Mouse (Mus musculus): ENCODE measurements around the gene Cbx5. TPM values are rescaled to one million over a fixed set of nuclear protein-coding genes. Genes with fewer than 3 reads are reported as not detected.

Cbx5 gene
- polyA plus RNA-seq, 1 experiment: 26.9 TPM

- TF ChIP-seq CTCF (conservative IDR thresholded peaks at IDR 0.05; ENCODE audit: insufficient read depth, insufficient read length, low read depth, low read length): no peak
- no peak for TF ChIP-seq POLR2A (IDR thresholded peaks at IDR 0.05; ENCODE audit: low read depth, low read length)
- no peak overlapping the region for H3K27ac ChIP-seq (ENCODE audit: insufficient read depth, low read depth, low read length)
- WGBS: 85% methylated on average over 2 of the region's 2 CpGs
- H3K4me3 ChIP-seq (ENCODE audit: insufficient read depth, low read depth, low read length): no peak overlapping the region
- DNase-seq: no peak
- H3K4me1 ChIP-seq (ENCODE audit: control insufficient read depth, insufficient read depth, low read length): peaks cover 24% of the 10 kb centered on the region
- H3K27me3 ChIP-seq (replicated peaks; ENCODE audit: control insufficient read depth, insufficient read depth, low read length): no peaks in the 10 kb centered on the region
- no peaks in the 10 kb centered on the region for H3K36me3 ChIP-seq (ENCODE audit: control insufficient read depth, insufficient read depth, low read length)
Measured at GRCm38 (mm10) chr15:103224161-103224560, 15.5 kb downstream of the Cbx5 start.

- WGBS: 69% methylated on average over 1 of the region's 1 CpGs
- Histone ChIP-seq H3K4me3 (ENCODE audit: insufficient read depth, low read depth, low read length) (no peak overlapping the region), H3K27ac (ENCODE audit: insufficient read depth, low read depth, low read length) (no peak overlapping the region), H3K36me3 (ENCODE audit: control insufficient read depth, insufficient read depth, low read length) (no peaks in the 10 kb centered on the region), H3K4me1 (ENCODE audit: control insufficient read depth, insufficient read depth, low read length) (peaks cover 8% of the 10 kb centered on the region; the same call in 1 of the 2 replicates), H3K27me3 (replicated peaks; ENCODE audit: control insufficient read depth, insufficient read depth, low read length) (no peaks in the 10 kb centered on the region)
- DNase-seq: no peak
- TF ChIP-seq CTCF (conservative IDR thresholded peaks at IDR 0.05; ENCODE audit: insufficient read depth, insufficient read length, low read depth, low read length) (no peak), POLR2A (IDR thresholded peaks at IDR 0.05; ENCODE audit: low read depth, low read length) (no peak)
Measured at GRCm38 (mm10) chr15:103221386-103221785, 18.2 kb downstream of the Cbx5 start.

GRCm38 (mm10) chr15:103220785-103221184 lies 18.8 kb downstream of the Cbx5 start:
- H3K4me1 ChIP-seq (ENCODE audit: control insufficient read depth, insufficient read depth, low read length): peaks cover 11% of the 10 kb centered on the region; the same call in 1 of the 2 replicates
- peak; percentile 29 for DNase-seq
- H3K4me3 ChIP-seq (ENCODE audit: insufficient read depth, low read depth, low read length): no peak overlapping the region
- 13% methylated on average over 3 of the region's 3 CpGs for WGBS
- H3K27me3 ChIP-seq (replicated peaks; ENCODE audit: control insufficient read depth, insufficient read depth, low read length): no peaks in the 10 kb centered on the region
- TF ChIP-seq CTCF (conservative IDR thresholded peaks at IDR 0.05; ENCODE audit: insufficient read depth, insufficient read length, low read depth, low read length): no peak
- no peak for TF ChIP-seq POLR2A (IDR thresholded peaks at IDR 0.05; ENCODE audit: low read depth, low read length)
- H3K27ac ChIP-seq (ENCODE audit: insufficient read depth, low read depth, low read length): peak overlapping the region; percentile 73
- H3K36me3 ChIP-seq (ENCODE audit: control insufficient read depth, insufficient read depth, low read length): no peaks in the 10 kb centered on the region

- H3K4me1 ChIP-seq (ENCODE audit: control insufficient read depth, insufficient read depth, low read length): peaks cover 11% of the 10 kb centered on the region; the same call in 1 of the 2 replicates
- TF ChIP-seq POLR2A (IDR thresholded peaks at IDR 0.05; ENCODE audit: low read depth, low read length): no peak
- 57% methylated on average over 2 of the region's 2 CpGs for WGBS
- DNase-seq: no peak
- no peak overlapping the region for H3K4me3 ChIP-seq (ENCODE audit: insufficient read depth, low read depth, low read length)
- H3K36me3 ChIP-seq (ENCODE audit: control insufficient read depth, insufficient read depth, low read length): peaks cover 1% of the 10 kb centered on the region; the same call in 1 of the 2 replicates
- no peaks in the 10 kb centered on the region for H3K27me3 ChIP-seq (replicated peaks; ENCODE audit: control insufficient read depth, insufficient read depth, low read length)
- H3K27ac ChIP-seq (ENCODE audit: insufficient read depth, low read depth, low read length): peak overlapping the region; percentile 39
Measured at GRCm38 (mm10) chr15:103216052-103216451, 23.6 kb downstream of the Cbx5 start.

- Histone ChIP-seq H3K36me3 (ENCODE audit: control insufficient read depth, insufficient read depth, low read length) (peaks cover 1% of the 10 kb centered on the region; the same call in 1 of the 2 replicates), H3K4me3 (ENCODE audit: insufficient read depth, low read depth, low read length) (peak overlapping the region; percentile 60), H3K4me1 (ENCODE audit: control insufficient read depth, insufficient read depth, low read length) (peaks cover 7% of the 10 kb centered on the region; the same call in 1 of the 2 replicates), H3K27me3 (replicated peaks; ENCODE audit: control insufficient read depth, insufficient read depth, low read length) (no peaks in the 10 kb centered on the region), H3K27ac (ENCODE audit: insufficient read depth, low read depth, low read length) (peak overlapping the region; percentile 94)
- 1% methylated on average over 15 of the region's 15 CpGs for WGBS
- DNase-seq: peak; percentile 91
- no peak for TF ChIP-seq CTCF (conservative IDR thresholded peaks at IDR 0.05; ENCODE audit: insufficient read depth, insufficient read length, low read depth, low read length)
- TF ChIP-seq POLR2A (IDR thresholded peaks at IDR 0.05; ENCODE audit: low read depth, low read length): no peak
Measured at GRCm38 (mm10) chr15:103214971-103215907, 24.4 kb downstream of the Cbx5 start.

- H3K36me3 ChIP-seq (ENCODE audit: control insufficient read depth, insufficient read depth, low read length): peaks cover 1% of the 10 kb centered on the region; the same call in 1 of the 2 replicates
- TF ChIP-seq CTCF (conservative IDR thresholded peaks at IDR 0.05; ENCODE audit: insufficient read depth, insufficient read length, low read depth, low read length) (no peak), POLR2A (IDR thresholded peaks at IDR 0.05; ENCODE audit: low read depth, low read length) (no peak)
- peak overlapping the region; percentile 15; the same call in 1 of the 2 replicates for H3K27ac ChIP-seq (ENCODE audit: insufficient read depth, low read depth, low read length)
- no peaks in the 10 kb centered on the region for H3K27me3 ChIP-seq (replicated peaks; ENCODE audit: control insufficient read depth, insufficient read depth, low read length)
- WGBS: 29% methylated on average over 2 of the region's 2 CpGs
- H3K4me3 ChIP-seq (ENCODE audit: insufficient read depth, low read depth, low read length): no peak overlapping the region
- DNase-seq: peak; percentile 20
- H3K4me1 ChIP-seq (ENCODE audit: control insufficient read depth, insufficient read depth, low read length): peaks cover 7% of the 10 kb centered on the region; the same call in 1 of the 2 replicates
Measured at GRCm38 (mm10) chr15:103214149-103214548, 25.5 kb downstream of the Cbx5 start.

- DNase-seq: peak; percentile 35
- TF ChIP-seq POLR2A (IDR thresholded peaks at IDR 0.05; ENCODE audit: low read depth, low read length) (no peak), CTCF (conservative IDR thresholded peaks at IDR 0.05; ENCODE audit: insufficient read depth, insufficient read length, low read depth, low read length) (no peak)
Measured at GRCm38 (mm10) chr15:103205156-103205555, 34.5 kb downstream of the Cbx5 start.

More at GRCm38 (mm10) chr15:103205156-103205555, 34.5 kb downstream of the Cbx5 start:
- H3K27ac ChIP-seq (ENCODE audit: insufficient read depth, low read depth, low read length): no peak overlapping the region; the same call in 1 of the 2 replicates
- peaks cover 4% of the 10 kb centered on the region; the same call in 1 of the 2 replicates for H3K4me1 ChIP-seq (ENCODE audit: control insufficient read depth, insufficient read depth, low read length)
- peaks cover 8% of the 10 kb centered on the region for H3K36me3 ChIP-seq (ENCODE audit: control insufficient read depth, insufficient read depth, low read length)
- no peaks in the 10 kb centered on the region for H3K27me3 ChIP-seq (replicated peaks; ENCODE audit: control insufficient read depth, insufficient read depth, low read length)
- 41% methylated on average over 2 of the region's 2 CpGs for WGBS
- H3K4me3 ChIP-seq (ENCODE audit: insufficient read depth, low read depth, low read length): no peak overlapping the region
